Comparison of ENCODE assay signal across 8 mouse cellular contexts in the genomic region with DNA sequence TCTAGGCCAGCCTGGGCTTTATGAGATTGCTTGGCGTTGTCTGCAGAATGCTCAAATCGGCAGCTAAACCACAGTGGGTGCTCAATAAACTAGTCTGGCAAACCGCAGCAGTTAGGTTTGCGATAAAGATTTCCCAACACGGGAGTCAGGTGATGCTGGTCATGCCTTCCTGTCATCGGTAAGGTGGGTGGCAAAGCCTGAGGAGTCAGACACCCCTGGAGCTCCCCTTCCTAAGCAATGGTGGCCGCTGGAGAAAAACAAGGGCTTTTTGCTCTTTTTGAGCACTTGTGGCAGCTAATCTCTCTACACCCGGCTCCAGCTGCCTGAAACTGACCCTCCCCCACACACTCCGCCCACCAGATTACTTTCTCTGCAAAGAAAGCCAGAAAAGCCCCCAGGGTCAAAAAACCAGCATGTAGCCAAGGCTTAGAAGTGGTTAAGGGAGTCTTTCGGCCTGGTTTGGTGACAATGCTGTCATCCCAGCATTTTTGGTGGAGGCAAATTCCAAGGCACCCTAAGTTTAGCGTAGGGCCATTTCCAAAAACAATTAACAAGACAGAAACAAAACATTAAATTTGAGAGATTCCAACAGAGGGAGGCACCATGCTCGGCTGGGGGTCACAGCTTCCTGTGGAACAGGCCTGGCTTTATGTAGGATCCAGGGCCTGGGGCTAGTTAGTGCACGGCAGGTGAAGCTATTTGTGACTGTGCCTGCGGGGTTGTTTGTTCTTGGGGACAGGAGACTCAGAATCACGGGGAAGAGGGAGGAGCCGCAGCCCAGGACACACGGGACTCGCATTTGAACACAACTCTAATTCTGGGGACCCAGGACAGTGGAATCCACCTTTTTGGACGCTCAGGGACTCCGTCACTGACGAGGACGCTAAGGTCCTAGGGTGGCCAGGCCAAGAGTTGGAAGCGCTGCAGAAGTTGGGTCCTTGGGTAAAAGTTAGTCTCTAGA. TPM values are rescaled to one million over a fixed set of nuclear protein-coding genes. Genes with fewer than 3 reads are reported as not detected.
DNase-seq lines count a peak whose midpoint lies in the region; ATAC-seq and TF ChIP-seq lines count a peak whose summit lies in the region.

No protein-coding gene starts in this region.

- peak overlapping the region; percentile 33 for H3K27ac ChIP-seq in kidney, adult 2 months (ENCODE audit: insufficient read depth, low read depth, low read length)
- peak overlapping the region; percentile 88 for H3K27ac ChIP-seq in heart, embryonic 10.5 days
- peak overlapping the region; percentile 97 for H3K27ac ChIP-seq in kidney, postnatal 0 days
- peak overlapping the region; percentile 99 for H3K27ac ChIP-seq in stomach, embryonic 16.5 days (ENCODE audit: low read length)

- no peaks in the 10 kb centered on the region for H3K36me3 ChIP-seq in kidney, adult 2 months (ENCODE audit: control insufficient read depth, insufficient read depth, low read length)
- peaks cover 22% of the 10 kb centered on the region for H3K36me3 ChIP-seq in heart, embryonic 10.5 days
- peaks cover 18% of the 10 kb centered on the region for H3K36me3 ChIP-seq in kidney, postnatal 0 days (ENCODE audit: insufficient read depth, low read length)
- H3K36me3 ChIP-seq in stomach, embryonic 16.5 days (ENCODE audit: control insufficient read depth, insufficient read depth, low read length), result peaks cover 11% of the 10 kb centered on the region

- H3K9me3 ChIP-seq in heart, embryonic 10.5 days, result no peaks in the 10 kb centered on the region
- H3K9me3 ChIP-seq in kidney, postnatal 0 days (replicated peaks; ENCODE audit: low read length), result no peaks in the 10 kb centered on the region
- no peaks in the 10 kb centered on the region for H3K9me3 ChIP-seq in stomach, embryonic 16.5 days (replicated peaks; ENCODE audit: control insufficient read depth, low read length)

- H3K4me2 ChIP-seq in kidney, postnatal 0 days (ENCODE audit: low read length), result peak overlapping the region; percentile 78
- peak overlapping the region; percentile 65 for H3K4me2 ChIP-seq in stomach, embryonic 16.5 days (ENCODE audit: low read depth, low read length)

- TF ChIP-seq CTCF in kidney, adult 2 months (conservative IDR thresholded peaks at IDR 0.05; ENCODE audit: insufficient read depth, insufficient read length, low read depth, low read length), result no peak
- no peak for TF ChIP-seq CTCF in kidney, postnatal 0 days (IDR thresholded peaks at IDR 0.05; ENCODE audit: low read depth)

- peak; percentile 77 for DNase-seq in kidney, adult 2 months
- DNase-seq in kidney, adult 11 months, result no peak
- DNase-seq in c-Kit-positive CD71-positive TER-119-negative erythroid progenitor cells, embryonic 14.5 days (ENCODE audit: low read depth), result peak; percentile 59
- no peak for DNase-seq in heart, embryonic 10.5 days (ENCODE audit: low spot score)
- peak; percentile 87 for DNase-seq in kidney, postnatal 0 days (ENCODE audit: low spot score)
- DNase-seq in lung, postnatal 4 days, result peak; percentile 67 to 79
- no peak for DNase-seq in cerebellum, adult 9-10 months

- peaks cover 19% of the 10 kb centered on the region for H3K4me1 ChIP-seq in kidney, adult 2 months (ENCODE audit: control insufficient read depth, insufficient read depth, low read length)
- peaks cover 49% of the 10 kb centered on the region for H3K4me1 ChIP-seq in heart, embryonic 10.5 days
- H3K4me1 ChIP-seq in kidney, postnatal 0 days (replicated peaks; ENCODE audit: insufficient read depth, low read length), result peaks cover 28% of the 10 kb centered on the region
- H3K4me1 ChIP-seq in stomach, embryonic 16.5 days (ENCODE audit: control insufficient read depth, insufficient read depth, low read length), result peaks cover 36% of the 10 kb centered on the region

- H3K4me3 ChIP-seq in kidney, adult 2 months (ENCODE audit: insufficient read depth, low read depth, low read length), result peak overlapping the region; percentile 50
- H3K4me3 ChIP-seq in heart, embryonic 10.5 days, result peak overlapping the region; percentile 68
- peak overlapping the region; percentile 56 for H3K4me3 ChIP-seq in kidney, postnatal 0 days (replicated peaks; ENCODE audit: low read depth, low read length)
- H3K4me3 ChIP-seq in stomach, embryonic 16.5 days (replicated peaks; ENCODE audit: low read length), result peak overlapping the region; percentile 65

- peak; percentile 5; the same call in 1 of the 2 replicates for ATAC-seq in kidney, postnatal 0 days (replicated peaks; ENCODE audit: low FRiP score, low read depth)
- ATAC-seq in stomach, embryonic 16.5 days (ENCODE audit: insufficient read depth, low FRiP score), result peak; percentile 4; the same call in 1 of the 2 replicates

- TF ChIP-seq POLR2A in kidney, adult 2 months (IDR thresholded peaks at IDR 0.05; ENCODE audit: low read depth, low read length), result no peak

- no peaks in the 10 kb centered on the region for H3K27me3 ChIP-seq in kidney, adult 2 months (replicated peaks; ENCODE audit: control insufficient read depth, insufficient read depth, low read length)
- no peaks in the 10 kb centered on the region for H3K27me3 ChIP-seq in heart, embryonic 10.5 days (ENCODE audit: insufficient read depth, poor library complexity, severe bottlenecking)
- no peaks in the 10 kb centered on the region for H3K27me3 ChIP-seq in kidney, postnatal 0 days (ENCODE audit: insufficient read depth, low read length)
- H3K27me3 ChIP-seq in stomach, embryonic 16.5 days (ENCODE audit: control insufficient read depth, insufficient read depth, low read length), result no peaks in the 10 kb centered on the region

- peak overlapping the region; percentile 71 for H3K9ac ChIP-seq in kidney, postnatal 0 days (ENCODE audit: low read depth, low read length)
- peak overlapping the region; percentile 81 for H3K9ac ChIP-seq in stomach, embryonic 16.5 days (ENCODE audit: low read length)

- 8% methylated on average over 23 of the region's 23 CpGs for WGBS in kidney, adult 2 months
- WGBS in heart, embryonic 10.5 days, result 1% methylated on average over 23 of the region's 23 CpGs
- 4% methylated on average over 23 of the region's 23 CpGs for WGBS in kidney, postnatal 0 days
- 5% methylated on average over 23 of the region's 23 CpGs for WGBS in stomach, embryonic 16.5 days

RNA-seq across cellular contexts. Expression of gene Plin3, which starts 3.0 kb away (rescaled TPM):
- 34.8 and 43.1 TPM in 2 replicates for polyA plus RNA-seq in kidney, adult 2 months (2012; rRNA removed)
- 81.7 and 93.2 TPM in 2 replicates for polyA plus RNA-seq in heart, embryonic 10.5 days (2016; fragmentation: Nextera tagmentation; extraction: Ambion mirVana)
- polyA plus RNA-seq in kidney, postnatal 0 days (2015; fragmentation: Nextera tagmentation; extraction: Ambion mirVana), result 69.6 and 75.2 TPM in 2 replicates
- polyA plus RNA-seq in stomach, embryonic 16.5 days (2015; fragmentation: Nextera tagmentation; extraction: Ambion mirVana), result 103 and 123 TPM in 2 replicates

RNA-seq across cellular contexts. Expression of gene Arrdc5, which starts 10.4 kb away (rescaled TPM):
- polyA plus RNA-seq in kidney, adult 2 months (2012; rRNA removed), result not detected in 2 replicates
- not detected in 2 replicates for polyA plus RNA-seq in heart, embryonic 10.5 days (2016; fragmentation: Nextera tagmentation; extraction: Ambion mirVana)
- polyA plus RNA-seq in kidney, postnatal 0 days (2015; fragmentation: Nextera tagmentation; extraction: Ambion mirVana), result not detected in 2 replicates
- not detected in 2 replicates for polyA plus RNA-seq in stomach, embryonic 16.5 days (2015; fragmentation: Nextera tagmentation; extraction: Ambion mirVana)

RNA-seq across cellular contexts. Expression of gene Ticam1, which starts 13.1 kb away (rescaled TPM):
- 33.3 and 34.7 TPM in 2 replicates for polyA plus RNA-seq in kidney, adult 2 months (2012; rRNA removed)
- polyA plus RNA-seq in heart, embryonic 10.5 days (2016; fragmentation: Nextera tagmentation; extraction: Ambion mirVana), result 6.8 and 9.5 TPM in 2 replicates
- 6.9 and 7.7 TPM in 2 replicates for polyA plus RNA-seq in kidney, postnatal 0 days (2015; fragmentation: Nextera tagmentation; extraction: Ambion mirVana)
- polyA plus RNA-seq in stomach, embryonic 16.5 days (2015; fragmentation: Nextera tagmentation; extraction: Ambion mirVana), result 7.6 and 9.6 TPM in 2 replicates

RNA-seq across cellular contexts. Expression of gene Uhrf1, which starts 13.5 kb away (rescaled TPM):
- 1.2 and 2.3 TPM in 2 replicates for polyA plus RNA-seq in kidney, adult 2 months (2012; rRNA removed)
- polyA plus RNA-seq in heart, embryonic 10.5 days (2016; fragmentation: Nextera tagmentation; extraction: Ambion mirVana), result 136 and 163 TPM in 2 replicates
- 54.3 and 67.3 TPM in 2 replicates for polyA plus RNA-seq in kidney, postnatal 0 days (2015; fragmentation: Nextera tagmentation; extraction: Ambion mirVana)
- polyA plus RNA-seq in stomach, embryonic 16.5 days (2015; fragmentation: Nextera tagmentation; extraction: Ambion mirVana), result 90.4 and 92.2 TPM in 2 replicates

RNA-seq across cellular contexts. Expression of gene Fem1a, which starts 33.0 kb away (rescaled TPM):
- polyA plus RNA-seq in kidney, adult 2 months (2012; rRNA removed), result 23.7 and 28.2 TPM in 2 replicates
- polyA plus RNA-seq in heart, embryonic 10.5 days (2016; fragmentation: Nextera tagmentation; extraction: Ambion mirVana), result 15.0 and 20.3 TPM in 2 replicates
- 11.7 TPM in 2 replicates for polyA plus RNA-seq in kidney, postnatal 0 days (2015; fragmentation: Nextera tagmentation; extraction: Ambion mirVana)
- 12.3 and 12.9 TPM in 2 replicates for polyA plus RNA-seq in stomach, embryonic 16.5 days (2015; fragmentation: Nextera tagmentation; extraction: Ambion mirVana)

Comparison
In these comparisons a context has a peak if more than half of its experiments do, and no peak if none do; other contexts are left out.
1. DNase-seq: peak in kidney, adult 2 months (single experiment), c-Kit-positive CD71-positive TER-119-negative erythroid progenitor cells, embryonic 14.5 days (single experiment), kidney, postnatal 0 days (single experiment) and lung, postnatal 4 days (2 of 2); none in kidney, adult 11 months (single experiment), heart, embryonic 10.5 days (single experiment) and cerebellum, adult 9-10 months (single experiment).
2. H3K27ac ChIP-seq: peak in every context shown above with its lines; median percentile 99 in stomach, embryonic 16.5 days; 97 in kidney, postnatal 0 days; 88 in heart, embryonic 10.5 days; 33 in kidney, adult 2 months.
3. Peak in every context shown above with its lines, with median percentiles within 50 percentile points of each other: H3K4me3 ChIP-seq.